Mouse (Mus musculus) limb, embryonic 14.5 days (tissue): ENCODE data around the gene Cpped1. TPM values are rescaled to one million over a fixed set of nuclear protein-coding genes. Genes with fewer than 3 reads are reported as not detected.

Experiments
- ATAC-seq: fragments of 200-750 bp; cut with Nextera tagmentation; 2 replicates; pipeline ENCODE4 v1.8.0; 2017; ENCODE audit warnings: low read depth, moderate number of reproducible peaks, moderate TSS enrichment; ENCODE audit not compliant: low FRiP score
- DNase-seq: peaks from one replicate; pipeline ENCODE4 v3.0.0-alpha.2; 2015; ENCODE audit warnings: low spot score
- H3K27ac ChIP-seq: fragments of 300-500 bp; sonication (generic); replicated peaks from 2 replicates; pipeline ENCODE4 v1.5.1; 2014; ENCODE audit warnings: low read depth, mild to moderate bottlenecking, low read length, moderate library complexity, mixed read lengths
- H3K27me3 ChIP-seq: fragments of 300-500 bp; sonication (generic); 2 replicates; pipeline ENCODE4 v1.6.1; 2014; ENCODE audit warnings: low read length, mixed read lengths; ENCODE audit not compliant: control insufficient read depth, insufficient read depth
- H3K36me3 ChIP-seq: fragments of 300-500 bp; sonication (generic); 2 replicates; pipeline ENCODE4 v1.6.1; 2014; ENCODE audit warnings: mild to moderate bottlenecking, low read length, moderate library complexity, mixed read lengths; ENCODE audit not compliant: control insufficient read depth, insufficient read depth
- H3K4me1 ChIP-seq: fragments of 300-500 bp; sonication (generic); 2 replicates; pipeline ENCODE4 v1.6.1; 2014; ENCODE audit warnings: antibody characterized with exemption, low read length, mixed read lengths; ENCODE audit not compliant: control insufficient read depth, insufficient read depth
- H3K4me2 ChIP-seq: fragments of 300-500 bp; sonication (generic); replicated peaks from 2 replicates; pipeline ENCODE4 v1.6.1; 2014; ENCODE audit warnings: low read depth, mild to moderate bottlenecking, low read length, moderate library complexity; ENCODE audit not compliant: severe bottlenecking
- H3K4me3 ChIP-seq: fragments of 300-500 bp; sonication (generic); replicated peaks from 2 replicates; pipeline ENCODE4 v1.5.1; 2014; ENCODE audit warnings: low read length
- H3K9ac ChIP-seq: fragments of 300-500 bp; sonication (generic); 2 replicates; pipeline ENCODE4 v1.6.1; 2014; ENCODE audit warnings: mild to moderate bottlenecking, low read depth, low read length, moderate library complexity; ENCODE audit not compliant: severe bottlenecking
- H3K9me3 ChIP-seq: fragments of 300-500 bp; sonication (generic); 2 replicates; pipeline ENCODE4 v1.6.1; 2016; ENCODE audit warnings: low read length; ENCODE audit not compliant: control insufficient read depth
- POLR2A ChIP-seq: fragments of 200-500 bp; IDR thresholded peaks from 2 replicates; pipeline ENCODE4 v1.8.0; 2012; ENCODE audit warnings: inconsistent platforms, mild to moderate bottlenecking, moderate library complexity, borderline replicate concordance; ENCODE audit not compliant: insufficient read depth, insufficient read length; ENCODE audit errors: extremely low read depth
- WGBS: fragments of 180-500 bp; shearing (Covaris S2); extraction: QIAGEN DNeasy Blood & Tissue Kit; methylation state at CpG from one replicate; pipeline ENCODE4 v1.1.7; 2014; 5-methylcytosine and 5-hydroxymethylcytosine counted together
- polyA plus RNA-seq, 2 experiments: library from polyadenylated mRNA; depleted of rRNA in 1 of 2; stranded (reverse) in 1 of 2; unstranded in 1 of 2; fragments of >200 nt; fragmentation: Nextera tagmentation in 1 of 2; extraction: Ambion mirVana in 1 of 2; gene quantifications; 2 replicates each; pipeline versions ENCODE4 v1.2.1 to v1.2.3; 2012 to 2014

Cpped1 gene
- polyA plus RNA-seq, 2 experiments, result 15.0 to 25.4 TPM

GRCm38 (mm10) chr16:11801960-11802539 lies 107.2 kb downstream of the Cpped1 start:
- ATAC-seq (no peak), DNase-seq (no peak)
- WGBS, result 87% methylated on average over 6 of the region's 7 CpGs
- no peak overlapping the region for H3K4me2 ChIP-seq
- no peaks in the 10 kb centered on the region for H3K27me3 ChIP-seq
- H3K9ac ChIP-seq, result no peak overlapping the region
- no peaks in the 10 kb centered on the region for H3K36me3 ChIP-seq
- no peak overlapping the region for H3K27ac ChIP-seq
- H3K9me3 ChIP-seq, result no peaks in the 10 kb centered on the region
- TF ChIP-seq POLR2A, result no peak
- no peak overlapping the region for H3K4me3 ChIP-seq
- no peaks in the 10 kb centered on the region; the same call in 1 of the 2 replicates for H3K4me1 ChIP-seq

- no peaks in the 10 kb centered on the region for H3K36me3 ChIP-seq
- H3K27ac ChIP-seq, result no peak overlapping the region
- H3K4me3 ChIP-seq, result no peak overlapping the region
- no peak overlapping the region for H3K4me2 ChIP-seq
- H3K9me3 ChIP-seq, result no peaks in the 10 kb centered on the region
- DNase-seq (no peak), ATAC-seq (no peak)
- H3K27me3 ChIP-seq, result no peaks in the 10 kb centered on the region
- no peak overlapping the region for H3K9ac ChIP-seq
- TF ChIP-seq POLR2A, result no peak
- 75% methylated on average over 7 of the region's 7 CpGs for WGBS
- H3K4me1 ChIP-seq, result no peaks in the 10 kb centered on the region
Observed at GRCm38 (mm10) chr16:11795758-11796460, 113.3 kb downstream of the Cpped1 start.

DNA sequence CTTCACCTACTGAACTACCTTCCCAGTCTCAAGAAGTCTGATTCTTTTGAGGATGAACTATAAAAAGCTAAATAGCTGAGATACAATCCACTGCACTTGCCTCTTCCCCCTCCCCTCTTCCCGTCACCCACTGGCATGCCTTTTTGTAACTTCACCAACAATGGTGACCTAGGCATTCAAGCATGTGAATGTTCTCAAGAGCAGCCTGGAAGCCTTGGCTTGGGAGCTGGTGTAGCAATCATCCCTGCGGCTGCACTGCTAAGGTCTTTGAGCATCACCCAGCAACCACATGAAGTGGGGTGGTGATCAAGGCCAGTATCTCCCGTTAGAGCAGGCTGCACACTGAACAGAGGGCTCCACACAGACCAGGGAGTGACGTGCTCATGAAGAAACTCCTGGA lies 114.6 kb downstream of the Cpped1 start:
- no peak overlapping the region for H3K27ac ChIP-seq
- 78% methylated on average over 4 of the region's 4 CpGs for WGBS
- no peak overlapping the region for H3K4me2 ChIP-seq
- no peak for TF ChIP-seq POLR2A
- H3K27me3 ChIP-seq, result no peaks in the 10 kb centered on the region
- no peaks in the 10 kb centered on the region for H3K4me1 ChIP-seq
- no peak overlapping the region for H3K4me3 ChIP-seq
- no peak overlapping the region for H3K9ac ChIP-seq
- no peaks in the 10 kb centered on the region for H3K36me3 ChIP-seq
- DNase-seq (no peak), ATAC-seq (no peak)
- H3K9me3 ChIP-seq, result no peaks in the 10 kb centered on the region

DNA sequence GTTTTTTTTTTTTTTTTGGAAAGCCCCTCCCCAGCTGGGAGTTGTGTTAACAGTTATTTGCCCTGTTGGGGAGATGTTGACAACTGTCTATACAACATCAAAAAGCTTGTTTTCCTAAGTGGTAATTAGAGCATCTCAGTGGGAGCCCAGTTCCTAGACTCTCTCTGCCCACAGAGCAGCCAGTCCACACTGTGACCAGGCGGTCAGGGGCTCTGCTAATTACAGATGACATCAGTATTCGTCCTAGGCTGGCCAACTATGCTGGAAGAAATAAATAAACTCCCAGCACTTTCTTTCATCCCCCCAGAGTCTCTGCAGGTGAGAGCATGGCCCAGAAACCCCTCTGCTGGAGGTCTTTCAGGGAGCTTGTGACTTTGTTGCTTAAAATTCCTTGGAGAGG lies 115.9 kb downstream of the Cpped1 start:
- DNase-seq (no peak), ATAC-seq (no peak)
- no peak overlapping the region for H3K9ac ChIP-seq
- no peak overlapping the region for H3K4me3 ChIP-seq
- H3K4me2 ChIP-seq, result no peak overlapping the region
- TF ChIP-seq POLR2A, result no peak
- 13% methylated on average over 2 of the region's 2 CpGs for WGBS
- H3K27me3 ChIP-seq, result no peaks in the 10 kb centered on the region
- no peak overlapping the region for H3K27ac ChIP-seq
- H3K36me3 ChIP-seq, result no peaks in the 10 kb centered on the region
- H3K4me1 ChIP-seq, result no peaks in the 10 kb centered on the region
- H3K9me3 ChIP-seq, result no peaks in the 10 kb centered on the region

DNA sequence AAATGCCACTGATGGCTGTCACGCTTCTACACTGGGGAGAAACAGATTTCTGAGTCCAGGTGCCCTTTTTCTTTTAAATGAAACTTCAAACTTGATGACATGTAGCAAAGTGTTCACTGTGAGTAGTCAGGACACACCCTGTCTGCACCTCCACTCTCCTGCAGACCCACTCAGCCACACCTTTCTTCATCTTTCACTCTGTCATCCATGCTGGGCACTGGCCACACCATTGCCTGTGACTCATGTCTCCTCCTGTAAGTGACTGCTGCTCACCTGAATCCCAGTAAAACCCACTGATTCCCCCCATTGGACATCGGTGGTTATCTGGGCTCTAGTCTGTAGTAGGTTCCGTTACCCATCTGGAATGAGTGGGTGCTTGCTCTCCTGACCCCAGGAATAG lies 118.8 kb downstream of the Cpped1 start:
- no peak for TF ChIP-seq POLR2A
- Histone ChIP-seq H3K27me3 (no peaks in the 10 kb centered on the region), H3K9ac (no peak overlapping the region), H3K4me1 (no peaks in the 10 kb centered on the region), H3K27ac (no peak overlapping the region), H3K4me3 (no peak overlapping the region), H3K36me3 (no peaks in the 10 kb centered on the region), H3K9me3 (no peaks in the 10 kb centered on the region), H3K4me2 (no peak overlapping the region)
- DNase-seq (no peak), ATAC-seq (no peak)
- WGBS, result 80% methylated on average over 3 of the region's 3 CpGs

DNA sequence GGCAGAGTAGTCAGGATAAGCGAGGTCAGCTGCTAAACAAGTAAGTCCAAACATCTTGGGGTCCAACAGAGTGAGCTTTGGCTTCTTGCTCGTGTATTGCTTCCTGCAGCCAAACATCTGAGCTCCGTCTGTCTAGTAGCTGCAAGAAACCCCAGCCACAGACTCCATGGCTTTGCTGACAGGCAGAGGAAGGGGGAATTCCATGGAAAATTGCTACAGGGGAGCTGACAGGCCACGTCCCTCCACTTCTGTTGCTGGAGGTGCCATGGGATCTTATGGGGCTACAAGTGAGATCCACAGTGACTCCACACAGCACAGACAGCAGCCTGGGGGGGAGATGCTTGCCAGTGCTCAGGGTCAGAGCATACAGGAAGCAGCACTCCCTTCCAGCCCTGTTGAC lies 123.4 kb downstream of the Cpped1 start:
- ATAC-seq, result no peak
- H3K27me3 ChIP-seq, result no peaks in the 10 kb centered on the region
- TF ChIP-seq POLR2A, result no peak

More for the DNA sequence above, 123.4 kb downstream of the Cpped1 start:
- no peak for DNase-seq
- H3K9me3 ChIP-seq, result no peaks in the 10 kb centered on the region
- 70% methylated on average over 4 of the region's 4 CpGs for whole genome bisulfite sequencing
- H3K36me3 ChIP-seq, result no peaks in the 10 kb centered on the region
- no peak overlapping the region for H3K4me2 ChIP-seq
- no peaks in the 10 kb centered on the region for H3K4me1 ChIP-seq
- H3K27ac ChIP-seq, result no peak overlapping the region
- H3K4me3 ChIP-seq, result no peak overlapping the region
- H3K9ac ChIP-seq, result no peak overlapping the region
